Comparison of ENCODE assay signal across 8 mouse cellular contexts in the genomic region with DNA sequence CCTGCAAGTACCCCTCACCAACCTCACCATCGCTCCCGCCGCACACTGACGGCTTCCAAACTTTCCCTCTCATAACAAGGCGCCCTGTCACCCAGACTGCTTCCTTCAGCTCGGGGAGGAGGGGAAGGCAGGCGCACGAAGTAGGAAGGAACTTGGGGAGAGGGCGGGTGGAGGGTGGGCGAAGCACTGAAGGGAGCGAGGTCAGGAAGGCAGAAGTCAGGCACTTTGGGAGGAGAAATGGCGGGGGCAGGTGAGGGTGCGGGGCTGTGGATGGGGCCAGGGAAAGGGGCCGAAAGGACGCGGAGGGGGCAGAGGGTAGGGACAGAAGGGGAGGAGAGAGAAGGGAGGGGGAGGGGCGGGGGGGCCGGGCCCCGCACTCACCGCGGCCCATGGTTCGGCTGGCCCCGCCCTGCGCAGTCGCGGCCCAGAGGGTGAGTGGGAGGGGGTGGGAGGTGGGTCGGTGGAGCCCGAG. TPM values are rescaled to one million over a fixed set of nuclear protein-coding genes. Genes with fewer than 3 reads are reported as not detected.
DNase-seq lines count a peak whose midpoint lies in the region; ATAC-seq and TF ChIP-seq lines count a peak whose summit lies in the region.

No protein-coding gene starts in this region.

- under 1% methylated on average over 24 of the region's 28 CpGs for WGBS in forebrain, embryonic 16.5 days
- under 1% methylated on average over 14 of the region's 28 CpGs for WGBS in kidney, embryonic 16.5 days

- H3K27ac ChIP-seq in forebrain, embryonic 16.5 days (ENCODE audit: low read length): peak overlapping the region; percentile 97
- peak overlapping the region; percentile 99 for H3K27ac ChIP-seq in kidney, embryonic 16.5 days (ENCODE audit: low read length)

- TF ChIP-seq CTCF in brain, embryonic 14.5 days (IDR thresholded peaks at IDR 0.05; ENCODE audit: borderline replicate concordance, extremely low read depth, insufficient read depth, insufficient read length): no peak

- peak; percentile 56 for DNase-seq in retina, embryonic 14.5 days (ENCODE audit: low spot score)
- no peak for DNase-seq in retina, postnatal 1 day
- peak; percentile 78 for DNase-seq in brain, embryonic 14.5 days (ENCODE audit: low read depth)
- DNase-seq in lung, postnatal 4 days: peak; percentile 73 to 74
- peak; percentile 72 for DNase-seq in testis, postnatal 10 days (ENCODE audit: low spot score)
- DNase-seq in cerebellum, adult 11 months: no peak

- TF ChIP-seq POLR2A in brain, embryonic 14.5 days (IDR thresholded peaks at IDR 0.05; ENCODE audit: borderline replicate concordance, extremely low read depth, insufficient read depth, insufficient read length, poor library complexity, severe bottlenecking): no peak

- peak overlapping the region; percentile 85 for H3K9ac ChIP-seq in forebrain, embryonic 16.5 days (replicated peaks; ENCODE audit: low read depth, low read length)
- peak overlapping the region; percentile 72 for H3K9ac ChIP-seq in kidney, embryonic 16.5 days (replicated peaks; ENCODE audit: low read length)

- H3K9me3 ChIP-seq in forebrain, embryonic 16.5 days (ENCODE audit: control insufficient read depth, low read length): no peaks in the 10 kb centered on the region
- no peaks in the 10 kb centered on the region for H3K9me3 ChIP-seq in kidney, embryonic 16.5 days (ENCODE audit: low read length)

- ATAC-seq in forebrain, embryonic 16.5 days: peak; percentile 14
- ATAC-seq in kidney, embryonic 16.5 days (ENCODE audit: low FRiP score, low TSS enrichment): peak; percentile 5

- H3K4me2 ChIP-seq in forebrain, embryonic 16.5 days (ENCODE audit: low read length): peak overlapping the region; percentile 72
- peak overlapping the region; percentile 97 for H3K4me2 ChIP-seq in kidney, embryonic 16.5 days (replicated peaks; ENCODE audit: low read depth, low read length)

- peaks cover 50% of the 10 kb centered on the region for H3K4me1 ChIP-seq in forebrain, embryonic 16.5 days (replicated peaks; ENCODE audit: control insufficient read depth, insufficient read depth, low read length)
- peaks cover 52% of the 10 kb centered on the region for H3K4me1 ChIP-seq in kidney, embryonic 16.5 days (ENCODE audit: insufficient read depth, low read length)

- H3K36me3 ChIP-seq in forebrain, embryonic 16.5 days (ENCODE audit: control insufficient read depth, insufficient read depth): peaks cover 6% of the 10 kb centered on the region
- H3K36me3 ChIP-seq in kidney, embryonic 16.5 days (ENCODE audit: insufficient read depth, low read length): peaks cover 32% of the 10 kb centered on the region

- no peaks in the 10 kb centered on the region for H3K27me3 ChIP-seq in forebrain, embryonic 16.5 days (replicated peaks; ENCODE audit: control insufficient read depth, insufficient read depth, low read length)
- no peaks in the 10 kb centered on the region for H3K27me3 ChIP-seq in kidney, embryonic 16.5 days (ENCODE audit: insufficient read depth, low read length)

- H3K4me3 ChIP-seq in forebrain, embryonic 16.5 days (replicated peaks; ENCODE audit: low read length): peak overlapping the region; percentile 61
- H3K4me3 ChIP-seq in kidney, embryonic 16.5 days (ENCODE audit: low read length): peak overlapping the region; percentile 59

RNA-seq across cellular contexts. Expression of a gene that starts 0.5 kb away (rescaled TPM):
- 39.2 and 67.3 TPM in 2 replicates for polyA plus RNA-seq in brain, embryonic 14.5 days (2012; rRNA removed)
- polyA plus RNA-seq in forebrain, embryonic 16.5 days (2015; fragmentation: Nextera tagmentation; extraction: Ambion mirVana): 10.2 and 15.3 TPM in 2 replicates
- polyA plus RNA-seq in kidney, embryonic 16.5 days (2015; fragmentation: Nextera tagmentation; extraction: Ambion mirVana): 13.3 and 14.8 TPM in 2 replicates

RNA-seq across cellular contexts. Expression of a gene that starts 22.2 kb away (rescaled TPM):
- 326 and 373 TPM in 2 replicates for polyA plus RNA-seq in brain, embryonic 14.5 days (2012; rRNA removed)
- 319 and 342 TPM in 2 replicates for polyA plus RNA-seq in forebrain, embryonic 16.5 days (2015; fragmentation: Nextera tagmentation; extraction: Ambion mirVana)
- 206 and 212 TPM in 2 replicates for polyA plus RNA-seq in kidney, embryonic 16.5 days (2015; fragmentation: Nextera tagmentation; extraction: Ambion mirVana)

RNA-seq across cellular contexts. Expression of a gene that starts 23.2 kb away (rescaled TPM):
- 88.2 and 102 TPM in 2 replicates for polyA plus RNA-seq in brain, embryonic 14.5 days (2012; rRNA removed)
- 127 and 135 TPM in 2 replicates for polyA plus RNA-seq in forebrain, embryonic 16.5 days (2015; fragmentation: Nextera tagmentation; extraction: Ambion mirVana)
- 115 and 123 TPM in 2 replicates for polyA plus RNA-seq in kidney, embryonic 16.5 days (2015; fragmentation: Nextera tagmentation; extraction: Ambion mirVana)

RNA-seq across cellular contexts. Expression of a gene that starts 25.2 kb away (rescaled TPM):
- polyA plus RNA-seq in brain, embryonic 14.5 days (2012; rRNA removed): 97.5 and 134 TPM in 2 replicates
- 98.9 and 106 TPM in 2 replicates for polyA plus RNA-seq in forebrain, embryonic 16.5 days (2015; fragmentation: Nextera tagmentation; extraction: Ambion mirVana)
- 0.76 and 1.7 TPM in 2 replicates for polyA plus RNA-seq in kidney, embryonic 16.5 days (2015; fragmentation: Nextera tagmentation; extraction: Ambion mirVana)

RNA-seq across cellular contexts. Expression of a gene that starts 33.4 kb away (rescaled TPM):
- 0.49 and 0.71 TPM in 2 replicates for polyA plus RNA-seq in brain, embryonic 14.5 days (2012; rRNA removed)
- 0.49 and 1.2 TPM in 2 replicates for polyA plus RNA-seq in forebrain, embryonic 16.5 days (2015; fragmentation: Nextera tagmentation; extraction: Ambion mirVana)
- 2.5 and 2.6 TPM in 2 replicates for polyA plus RNA-seq in kidney, embryonic 16.5 days (2015; fragmentation: Nextera tagmentation; extraction: Ambion mirVana)

Comparison
In these comparisons a context has a peak if more than half of its experiments do, and no peak if none do; other contexts are left out.
1. DNase-seq: peak in retina, embryonic 14.5 days (single experiment), brain, embryonic 14.5 days (single experiment), lung, postnatal 4 days (2 of 2) and testis, postnatal 10 days (single experiment); none in retina, postnatal 1 day (single experiment) and cerebellum, adult 11 months (single experiment).